Mouse (Mus musculus) R1 (cell line): ENCODE measurements at regions not wholly inside any gene's neighbourhood (a gene's known extent, or its start where the extent isn't known, plus 50 kb on each side); places are given as distances from the start of the nearest gene placed in this dataset.

Experiments
- DNase-seq: peaks from one replicate; pipeline ENCODE4 v3.0.0-alpha.2; 2018; ENCODE audit warnings: low read depth, low spot score

DNA sequence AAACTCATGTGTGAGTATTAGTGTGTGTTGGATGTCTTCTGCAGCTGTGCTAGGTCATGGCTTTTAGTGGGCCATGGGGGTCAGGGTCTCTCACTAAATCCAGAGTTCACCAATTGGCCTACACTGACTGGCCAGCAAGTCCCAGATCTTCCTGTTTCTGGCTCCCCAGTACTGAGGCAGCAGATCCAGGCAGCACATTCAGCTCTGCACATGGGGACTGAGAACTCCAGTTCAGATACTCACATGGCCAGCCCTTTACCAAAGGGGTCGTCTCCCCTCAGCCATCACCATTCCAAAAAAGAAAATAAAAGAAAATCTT lies 521.6 kb upstream of the Cited2 start:
- DNase-seq = no peak

DNA sequence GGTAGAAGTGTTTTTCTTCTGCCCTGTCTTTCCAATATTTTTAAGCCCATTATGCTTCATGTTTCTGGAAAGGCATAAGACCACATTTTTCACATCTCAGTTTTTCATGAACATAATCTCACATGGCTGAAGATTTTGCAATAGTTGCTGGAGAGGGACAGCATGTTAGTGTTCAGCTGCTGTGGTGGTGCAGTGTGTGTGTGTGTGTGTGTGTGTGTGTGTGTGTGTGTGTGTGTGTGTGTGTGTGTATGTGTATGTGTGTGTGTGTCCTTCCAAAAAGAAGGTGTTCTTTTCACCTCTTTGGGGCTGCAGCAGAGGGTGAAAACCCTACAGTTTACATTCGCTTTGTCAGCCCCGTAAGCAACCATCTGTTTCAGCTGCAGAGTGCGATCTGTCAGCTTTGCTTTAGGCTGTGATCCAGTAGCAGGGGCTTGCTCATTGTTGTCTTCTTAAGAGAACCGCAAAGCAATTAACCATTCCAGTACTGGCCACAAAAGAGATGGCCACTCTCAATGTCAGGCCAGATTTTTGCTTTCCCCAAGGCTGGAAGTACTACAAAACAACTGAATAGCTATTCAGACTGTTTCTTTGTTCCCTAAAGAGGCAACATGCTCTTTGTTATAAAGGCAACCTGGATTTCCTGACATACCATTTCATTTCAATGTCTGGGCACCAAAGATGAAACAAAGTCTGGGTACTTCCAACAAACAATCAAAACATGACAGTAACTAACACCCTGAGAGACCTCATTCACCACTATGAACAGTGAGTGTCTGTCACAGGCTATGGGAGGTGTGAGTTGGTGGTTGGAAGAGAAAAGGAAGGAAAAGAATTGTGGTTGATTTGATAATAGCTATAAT lies 520.2 kb upstream of the Cited2 start:
- no peak for DNase-seq

DNA sequence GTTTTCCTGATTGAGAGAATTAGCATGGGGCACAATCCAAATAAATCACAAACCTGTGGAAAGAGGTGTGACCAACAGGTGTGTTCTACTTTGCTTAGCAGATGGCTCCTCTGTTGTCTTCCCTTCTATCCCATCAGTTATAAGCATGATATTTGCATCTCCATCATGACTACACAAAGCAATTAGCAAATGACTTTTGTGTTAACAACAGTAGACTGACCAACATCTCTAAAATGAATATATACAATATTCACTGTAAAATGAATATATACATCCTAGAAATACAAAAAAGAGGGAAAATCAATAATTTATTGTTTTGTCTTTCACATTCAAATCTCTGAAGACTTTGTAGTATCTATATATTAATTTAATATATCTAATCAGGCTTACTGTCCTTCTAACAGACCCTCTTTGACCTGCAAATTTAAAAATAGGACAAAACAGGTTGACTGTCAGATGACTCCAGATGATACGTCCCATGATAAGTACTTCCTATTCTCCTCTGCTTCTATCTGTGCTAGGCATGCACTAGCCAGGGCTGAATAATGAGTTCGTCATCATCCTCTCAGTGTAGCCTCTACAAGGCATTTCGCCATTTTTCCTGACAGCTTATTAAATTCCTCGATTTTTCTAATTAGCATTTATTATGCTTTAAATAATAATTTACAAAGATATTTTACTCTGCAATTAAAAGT lies 519.5 kb upstream of the Cited2 start:
- no peak for DNase-seq

DNA sequence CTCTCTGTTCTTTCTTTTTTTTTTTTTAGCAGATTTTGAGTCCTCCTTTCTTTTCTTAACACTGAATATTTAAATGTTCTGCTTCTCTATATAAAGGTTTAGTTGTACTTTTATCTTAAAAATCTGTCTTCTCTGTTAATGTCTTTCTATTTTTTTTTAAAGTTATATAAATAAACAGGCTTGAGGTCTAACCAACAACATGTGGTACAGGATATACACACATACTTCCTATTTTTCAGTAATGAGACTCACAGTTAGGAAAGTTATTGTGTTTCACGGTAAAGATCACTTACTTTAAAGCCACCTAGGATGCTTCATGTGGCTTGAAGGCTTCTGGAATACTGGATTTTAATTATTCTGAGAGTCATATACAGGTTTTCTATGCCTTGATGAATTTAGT lies 518.9 kb upstream of the Cited2 start:
- no peak for DNase-seq

DNA sequence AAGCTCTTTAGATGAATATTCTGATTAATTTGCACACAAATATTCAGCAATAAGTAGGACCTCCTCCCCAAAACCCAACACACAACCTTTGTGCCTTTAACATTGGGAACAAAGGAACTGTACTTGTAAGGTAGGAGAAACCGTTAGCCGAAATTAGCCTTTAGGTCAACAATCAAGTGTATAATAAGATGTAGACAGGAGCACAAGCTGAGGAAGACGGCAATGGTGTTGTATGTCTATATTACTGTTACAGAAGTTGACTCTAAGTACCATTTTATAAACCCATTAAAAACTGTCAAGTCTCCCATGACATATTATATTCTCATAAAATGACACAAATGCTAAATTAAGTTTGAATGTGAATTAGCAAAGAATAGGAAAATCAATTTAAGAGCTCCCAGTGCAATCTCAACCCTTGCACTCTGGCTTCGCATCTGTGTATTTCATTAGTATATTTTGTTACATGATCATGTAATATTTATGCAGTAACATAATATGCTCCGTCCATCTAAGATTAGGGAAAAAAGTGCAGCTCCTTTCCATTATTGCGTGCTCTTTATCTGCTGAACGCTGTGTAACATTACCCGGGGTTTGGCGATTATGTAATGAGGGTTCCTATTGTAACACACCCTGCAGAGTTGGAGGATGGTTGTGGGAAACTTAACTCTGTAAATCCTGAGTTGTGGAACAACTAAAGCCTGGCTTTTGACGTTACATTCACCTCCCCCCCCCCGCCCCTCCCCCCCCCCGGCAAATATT lies 510.3 kb upstream of the Cited2 start:
- peak; percentile 38 for DNase-seq

DNA sequence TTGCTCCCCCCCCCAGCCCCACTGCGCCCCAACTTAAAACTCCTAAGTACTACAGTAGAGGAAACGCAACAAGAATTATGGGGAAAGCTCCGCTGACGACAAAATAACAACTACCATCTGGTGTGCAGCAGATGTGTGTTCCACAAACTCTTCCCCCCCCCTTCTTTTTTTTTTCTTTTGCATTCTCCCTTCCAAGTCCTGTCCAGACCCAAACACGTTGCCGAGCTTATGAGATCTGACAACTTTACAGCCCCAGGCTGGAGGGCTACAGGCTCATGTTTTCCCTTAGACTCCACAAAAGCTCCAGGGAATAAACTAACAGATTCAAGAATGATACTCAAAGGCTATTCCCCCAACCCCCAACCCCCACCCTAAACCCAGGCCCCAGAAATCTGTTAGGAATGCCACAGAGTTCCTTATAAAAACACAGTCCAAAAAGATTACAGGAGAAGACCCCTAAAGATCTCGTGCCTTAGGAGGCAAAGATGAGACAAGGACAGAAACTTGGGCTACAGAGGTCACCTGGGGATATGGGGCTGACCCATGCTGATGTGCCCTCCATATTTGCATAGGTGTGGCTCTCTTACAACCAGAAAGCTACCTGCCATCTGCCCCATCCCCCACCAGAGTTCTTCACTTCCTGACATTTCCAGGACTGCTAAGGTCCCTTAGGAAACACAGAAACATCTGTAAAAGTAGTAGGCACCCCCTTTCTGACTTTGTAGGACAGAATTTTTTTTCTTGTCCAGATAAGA lies 509.5 kb upstream of the Cited2 start:
- peak; percentile 63 for DNase-seq

DNA sequence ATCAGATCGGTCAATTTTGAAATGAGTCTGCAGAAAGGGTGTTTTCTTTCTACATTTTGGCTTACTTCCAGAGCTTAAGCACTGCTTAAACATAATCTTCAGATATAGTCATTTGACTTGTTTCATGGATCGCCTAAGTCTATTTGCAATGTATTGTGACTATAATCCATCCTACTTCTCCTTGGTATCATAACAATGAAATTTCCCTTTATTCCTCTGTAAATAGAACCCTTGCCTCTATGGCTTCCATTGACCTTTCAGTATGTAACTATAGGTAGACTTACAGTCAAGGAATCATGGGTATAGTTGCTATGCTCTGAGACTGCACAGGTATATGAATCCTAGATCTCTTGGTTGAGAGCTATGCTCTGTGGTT lies 509.0 kb upstream of the Cited2 start:
- no peak for DNase-seq

DNA sequence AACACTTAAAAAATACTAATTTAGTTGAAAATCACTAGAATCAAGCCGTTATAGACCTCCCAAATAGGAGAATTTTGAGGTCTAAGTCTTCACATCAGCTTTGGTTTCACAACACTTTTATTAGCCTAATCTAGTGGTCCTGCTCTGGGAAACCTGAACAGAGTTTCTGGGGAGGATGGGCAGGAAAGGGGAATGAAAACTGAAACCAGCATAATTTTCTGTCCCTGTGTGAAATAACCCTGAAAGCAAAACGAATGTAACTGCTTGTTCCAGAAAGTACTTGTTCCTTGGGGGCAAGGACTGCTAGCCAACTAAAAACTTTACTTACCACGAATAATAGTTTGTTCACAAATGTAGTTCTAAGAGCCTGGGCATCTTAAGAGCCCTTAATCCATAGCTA lies 508.0 kb upstream of the Cited2 start:
- DNase-seq = no peak

DNA sequence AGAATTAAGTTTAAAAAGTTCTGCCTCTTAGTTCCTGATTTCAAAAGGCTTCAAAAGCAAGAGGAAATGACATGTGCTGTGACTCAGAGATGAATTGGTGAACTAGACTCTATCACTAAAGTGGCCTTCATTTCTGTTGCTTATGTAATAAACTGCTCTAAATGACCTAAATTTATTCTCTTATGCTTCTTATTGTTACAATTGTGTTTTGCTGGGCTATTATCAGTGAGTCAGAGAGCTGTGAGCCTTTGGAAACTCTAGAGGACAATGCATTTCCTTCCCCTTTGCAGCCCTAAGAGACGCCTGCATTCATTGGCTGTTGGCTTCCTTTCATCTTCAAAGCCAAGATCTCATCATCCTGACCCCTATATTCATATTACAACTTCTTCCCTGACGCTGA lies 501.5 kb upstream of the Cited2 start:
- no peak for DNase-seq

DNA sequence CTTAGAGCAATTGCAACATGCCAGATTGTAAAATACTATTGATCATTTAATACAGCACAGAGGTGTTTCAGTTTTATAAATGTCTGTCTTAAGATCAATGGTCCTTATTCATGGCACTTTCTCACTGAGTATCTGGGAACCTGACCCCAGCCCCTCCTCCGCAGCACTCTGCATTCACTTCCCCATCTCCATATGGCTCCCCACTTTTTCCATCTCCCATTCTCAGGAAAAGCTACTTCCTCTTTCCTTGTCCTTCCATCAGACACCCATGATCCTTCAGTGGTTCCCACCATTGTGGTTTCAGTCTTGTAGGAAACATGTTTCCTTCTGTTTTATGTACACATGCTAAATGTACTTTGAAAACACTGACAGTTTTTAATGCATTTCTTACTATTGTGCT lies 497.3 kb upstream of the Cited2 start:
- no peak for DNase-seq

DNA sequence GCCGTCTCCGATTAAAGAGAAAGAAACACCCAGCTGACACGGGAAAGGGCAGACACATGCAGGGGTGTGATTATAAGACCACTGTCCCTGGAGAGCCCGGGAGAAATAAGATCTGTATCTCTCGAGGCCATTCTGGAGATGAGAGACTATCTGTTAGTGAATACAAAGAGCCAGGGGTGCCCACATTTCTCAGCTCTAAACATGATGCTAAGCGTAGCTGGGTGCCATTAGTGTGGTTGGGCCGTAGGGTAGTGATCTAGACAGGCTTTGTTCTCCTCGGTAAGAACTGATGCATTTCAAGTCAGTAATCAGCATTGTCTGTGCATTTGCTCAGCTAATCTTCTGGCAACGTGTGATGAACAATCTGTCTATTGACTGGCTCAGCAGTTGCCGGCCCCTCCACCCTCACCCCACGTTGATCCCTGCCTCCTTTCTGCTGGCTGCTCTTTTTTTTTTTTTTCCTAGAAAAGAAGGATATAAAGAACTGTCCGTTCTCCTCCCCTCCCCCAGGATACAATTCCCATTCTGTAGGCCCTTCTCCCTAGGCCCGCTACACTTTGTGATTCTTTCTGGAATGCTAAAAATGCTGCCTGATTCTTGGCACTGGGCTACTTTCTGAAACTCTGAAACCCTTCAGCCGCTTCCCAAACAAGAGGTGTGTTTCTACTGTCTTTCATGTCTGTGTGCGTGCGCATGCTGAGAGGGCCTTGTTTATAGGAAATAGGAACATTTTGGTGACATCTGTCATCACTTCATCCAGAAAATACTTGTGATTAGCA lies 492.8 kb upstream of the Cited2 start:
- peak; percentile 94 for DNase-seq

DNA sequence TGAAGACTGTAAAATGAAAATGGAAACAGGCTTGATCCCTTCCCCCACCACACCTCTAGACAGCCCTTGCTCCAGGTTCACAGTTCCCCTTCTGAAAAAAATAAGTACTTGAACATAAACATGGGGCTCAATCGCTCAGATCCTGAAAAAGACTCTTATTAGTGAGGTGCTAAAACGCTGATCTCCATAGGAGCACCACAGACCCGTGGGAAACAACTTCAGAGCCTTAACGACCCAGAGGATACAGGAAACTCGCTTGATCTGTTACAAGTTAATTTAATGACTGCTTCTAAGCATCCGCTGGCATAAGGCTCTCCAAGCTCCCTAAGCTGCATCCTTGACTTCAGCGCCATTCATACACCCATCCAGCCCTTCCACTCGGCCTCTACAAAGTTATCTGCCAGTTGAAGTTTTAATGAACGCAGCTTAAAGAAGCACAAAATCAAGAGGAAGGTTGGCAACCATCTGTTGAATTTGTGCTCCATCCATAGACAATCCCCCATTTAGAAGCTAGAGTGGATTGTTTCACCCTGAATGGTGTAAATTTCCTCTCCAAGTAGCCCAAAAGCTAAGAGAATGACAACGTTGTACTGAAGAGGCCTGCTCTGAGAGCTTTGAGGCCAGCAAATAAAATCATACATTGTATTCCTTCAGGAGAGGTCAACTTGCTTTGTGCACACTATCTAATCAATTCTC lies 486.9 kb upstream of the Cited2 start:
- peak; percentile 43 for DNase-seq

DNA sequence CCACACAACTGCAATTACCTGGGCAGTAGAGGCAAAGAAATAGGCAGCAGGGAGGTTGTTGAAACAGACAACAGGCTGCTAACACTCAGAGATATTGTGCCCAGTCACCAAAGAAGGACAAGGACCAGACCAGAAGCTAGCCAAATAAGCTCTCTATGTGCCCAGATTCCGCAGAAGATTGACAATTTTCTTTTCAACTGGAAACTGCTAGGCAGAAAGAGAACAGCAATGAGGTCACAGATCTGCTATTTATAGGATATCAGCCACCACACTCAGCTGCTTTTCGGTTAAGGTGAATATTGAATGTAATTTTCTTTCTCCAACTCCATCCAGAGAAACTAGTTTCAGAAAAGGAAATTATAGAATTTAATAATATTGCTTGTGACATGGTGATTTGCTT lies 486.3 kb upstream of the Cited2 start:
- DNase-seq = no peak

DNA sequence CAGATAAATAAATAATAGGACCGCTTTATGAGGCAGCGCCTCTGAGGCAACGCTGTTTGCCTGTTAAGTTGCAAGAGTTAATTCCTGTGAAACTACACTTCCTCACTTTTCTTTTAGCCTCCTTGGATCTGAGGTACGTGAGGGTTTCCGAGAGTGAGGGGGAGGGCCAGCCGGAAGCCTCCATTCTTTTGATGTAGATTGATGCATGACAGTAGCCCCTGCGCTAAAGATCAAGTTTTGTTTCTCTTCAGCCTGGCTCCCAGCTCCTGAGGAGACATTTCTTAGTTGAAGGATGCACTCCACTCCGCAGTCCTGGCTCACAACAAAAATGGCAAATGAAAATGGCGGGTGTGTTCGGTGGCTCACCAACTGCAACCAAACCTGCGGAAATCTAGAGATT lies 485.6 kb upstream of the Cited2 start:
- DNase-seq = peak; percentile 92

DNA sequence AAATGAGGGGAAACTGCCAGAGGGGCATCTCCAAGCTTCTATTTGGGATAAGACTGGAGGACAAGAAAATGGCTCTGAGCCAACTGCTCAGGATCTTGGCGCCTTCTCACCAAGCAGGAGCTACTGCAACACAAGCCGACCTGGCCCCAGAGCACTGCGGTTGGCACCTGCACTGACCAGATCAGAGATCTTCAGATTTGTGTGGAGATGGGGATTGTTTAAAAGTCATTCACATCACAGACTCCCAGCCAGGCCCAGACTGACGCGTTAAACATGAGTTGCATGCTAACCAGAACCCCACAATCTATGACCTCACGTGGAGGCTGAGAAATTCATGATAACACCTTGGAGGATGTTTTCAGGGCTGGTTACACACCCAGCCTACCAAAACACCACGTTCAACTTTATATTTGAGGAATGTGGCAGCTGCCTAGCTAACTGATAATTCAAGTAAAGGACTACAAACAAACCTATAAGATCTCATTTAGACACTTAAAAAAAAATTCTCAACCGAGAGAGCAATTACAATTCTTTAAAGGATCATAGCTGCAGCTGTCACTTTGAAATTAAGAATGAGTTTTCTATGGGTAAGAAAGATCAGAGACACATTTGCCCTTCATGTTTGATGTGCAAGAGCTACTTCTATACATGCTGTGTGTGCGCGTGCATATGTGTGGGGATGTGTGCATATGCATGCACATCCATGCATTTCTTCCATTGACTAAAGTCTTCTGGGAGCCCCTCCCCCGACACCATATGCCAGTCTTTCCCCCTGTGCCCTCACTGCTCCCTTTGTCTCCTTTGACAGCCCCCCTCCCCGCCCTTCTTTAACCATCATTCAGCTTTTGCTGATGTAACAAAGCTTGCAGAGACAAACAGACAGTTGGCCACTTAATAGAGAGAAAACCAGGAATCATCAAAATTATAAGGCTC lies 484.8 kb upstream of the Cited2 start:
- DNase-seq = peak; percentile 33

DNA sequence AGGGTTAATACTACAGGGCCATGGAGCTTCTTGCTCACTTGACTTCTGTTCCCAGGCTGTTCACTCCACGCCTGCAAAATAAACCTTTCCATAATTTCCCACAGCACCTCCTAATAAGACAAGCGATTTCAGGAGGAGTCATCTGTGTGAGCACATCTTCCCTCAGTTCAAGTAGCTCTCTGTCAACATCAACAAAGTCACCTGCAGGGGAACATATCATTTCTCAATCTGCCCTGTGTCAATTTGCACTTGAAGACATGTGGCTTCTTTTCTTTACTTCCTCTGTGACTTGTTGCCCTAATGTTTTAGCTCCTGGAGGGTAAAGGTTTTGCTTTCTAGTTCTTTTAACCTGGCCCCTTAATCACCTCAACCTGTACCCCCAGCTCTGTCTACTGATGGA lies 474.7 kb upstream of the Cited2 start:
- DNase-seq = no peak

DNA sequence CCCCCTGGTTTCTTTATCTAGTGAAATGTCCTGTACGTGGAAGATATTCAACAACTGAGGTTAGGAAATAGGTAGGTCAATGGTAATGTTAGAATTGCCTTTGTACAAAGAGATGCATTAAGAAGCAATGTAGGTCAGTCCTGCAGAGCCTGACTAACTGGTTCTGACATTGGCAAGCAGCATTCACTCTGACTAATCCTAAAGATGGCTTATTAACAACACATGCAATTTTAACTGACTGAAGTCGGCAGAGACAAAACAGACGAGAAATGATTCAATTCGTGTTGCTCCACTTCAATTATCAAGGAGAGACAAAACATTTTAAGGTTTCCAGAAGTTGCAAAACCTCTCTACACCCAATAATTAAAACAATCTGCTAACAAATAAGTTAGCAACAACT lies 470.0 kb upstream of the Cited2 start:
- no peak for DNase-seq

DNA sequence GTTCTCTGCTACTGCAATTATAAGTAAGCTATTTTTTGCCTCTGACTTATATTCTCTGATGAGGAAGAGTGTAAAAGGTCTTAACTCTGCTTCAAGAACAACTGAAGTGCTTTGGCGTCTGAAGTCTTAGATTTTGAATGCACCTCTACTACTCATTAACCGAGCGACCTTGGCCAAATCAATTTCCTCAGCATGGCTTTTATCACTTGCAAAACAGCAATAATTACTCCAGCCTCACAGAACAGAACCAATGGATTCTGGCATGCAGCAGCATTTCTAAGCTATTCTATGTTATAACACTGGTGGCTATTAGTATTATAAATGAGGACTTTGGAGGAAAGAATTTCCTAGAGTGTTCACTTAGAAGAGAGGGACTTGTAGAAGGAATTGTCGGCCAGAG lies 462.9 kb upstream of the Cited2 start:
- no peak for DNase-seq

DNA sequence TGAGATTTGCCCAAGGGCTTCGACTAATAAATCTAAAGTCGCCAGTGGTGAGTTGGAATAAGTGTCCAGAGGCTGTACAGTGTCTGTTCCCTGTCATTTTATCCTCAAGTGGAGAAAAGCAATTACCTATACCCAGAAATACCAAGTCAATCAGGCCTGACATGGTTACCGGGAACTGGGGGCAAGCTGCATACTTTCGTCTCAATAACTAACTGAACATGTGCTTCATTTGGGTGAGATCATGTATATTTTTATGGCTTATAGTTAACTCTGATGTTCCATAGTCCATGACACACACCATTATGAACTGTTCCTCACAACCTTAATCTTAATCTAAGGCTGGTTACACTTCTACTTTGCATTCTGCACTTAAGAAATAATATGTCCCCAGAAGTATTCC lies 462.4 kb upstream of the Cited2 start:
- DNase-seq = no peak
